Mouse (Mus musculus) CH12.LX (cell line): ENCODE measurements around the gene Zfp747. TPM values are rescaled to one million over a fixed set of nuclear protein-coding genes. Genes with fewer than 3 reads are reported as not detected.
A peak's percentile ranks its signal among the peaks of the same experiment; 100 is the strongest.
"Not testable (repeated sequence)": the region's sequence is repeated elsewhere in the genome, so short reads cannot be mapped to it uniquely, and the experiment has no call there.

Experiments used
- DNase-seq: peaks from one replicate; pipeline ENCODE4 v3.0.0-alpha.2; 2013; ENCODE audit errors: extremely low read depth
- H3K27ac ChIP-seq: 2 replicates; pipeline ENCODE4 v1.5.1; 2012; ENCODE audit warnings: low read depth, mild to moderate bottlenecking, control low read depth, moderate library complexity; ENCODE audit not compliant: insufficient read depth
- H3K27me3 ChIP-seq: replicated peaks from 2 replicates; pipeline ENCODE3; 2012; ENCODE audit warnings: inconsistent platforms
- H3K36me3 ChIP-seq, 2 experiments: replicated peaks in 1 of 2; 2 replicates each; pipeline versions ENCODE3 to v1.6.1; 2012; ENCODE audit warnings: inconsistent platforms in 1 of 2, low read length in 1 of 2, mild to moderate bottlenecking in 1 of 2, mixed read lengths in 1 of 2, moderate library complexity in 1 of 2; ENCODE audit not compliant: control insufficient read depth in 1 of 2, insufficient read depth in 1 of 2
- H3K4me1 ChIP-seq, 2 experiments: 2 replicates each; pipeline ENCODE4 v1.6.1; 2012; ENCODE audit warnings: inconsistent platforms in 1 of 2, moderate library complexity in 1 of 2; ENCODE audit not compliant: insufficient read depth in 2 of 2, control insufficient read depth in 1 of 2
- H3K4me2 ChIP-seq: 2 replicates; pipeline ENCODE4 v1.6.1; 2012; ENCODE audit warnings: low read depth, mild to moderate bottlenecking, control low read depth; ENCODE audit not compliant: poor library complexity, insufficient read depth, severe bottlenecking
- H3K4me3 ChIP-seq, 3 experiments: fragments of 150-350 bp in 1 of 3; sonication (generic) in 1 of 3; replicated peaks in 1 of 3; 2 replicates each; pipeline versions ENCODE3 to v1.5.1; 2011 to 2012; ENCODE audit warnings: low read depth in 2 of 3, low read length in 2 of 3, mild to moderate bottlenecking in 2 of 3, moderate library complexity in 2 of 3, control low read depth in 1 of 3, improper control_type of control experiment in 1 of 3, inconsistent platforms in 1 of 3, mixed read lengths in 1 of 3; ENCODE audit not compliant: poor library complexity in 1 of 3
- H3K79me2 ChIP-seq: replicated peaks from 2 replicates; pipeline ENCODE4 v1.6.1; 2012; ENCODE audit warnings: mild to moderate bottlenecking, moderate library complexity; ENCODE audit not compliant: control insufficient read depth, poor library complexity, insufficient read depth, severe bottlenecking; ENCODE audit errors: extremely low read depth
- H3K9ac ChIP-seq: 2 replicates; pipeline ENCODE4 v1.6.1; 2012; ENCODE audit warnings: low read depth, mild to moderate bottlenecking, control low read depth, moderate library complexity; ENCODE audit not compliant: insufficient read depth
- H3K9me3 ChIP-seq: replicated peaks from 2 replicates; pipeline ENCODE3; 2012; ENCODE audit warnings: low read length, inconsistent platforms, mixed read lengths
- BHLHE40 ChIP-seq: IDR thresholded peaks from 2 replicates; pipeline ENCODE4 v1.6.1; 2011; ENCODE audit warnings: mild to moderate bottlenecking, low read depth, low read length, improper control_type of control experiment
- CTCF ChIP-seq, 2 experiments: IDR thresholded peaks in 1 of 2; conservative IDR thresholded peaks in 1 of 2; 2 replicates each; pipeline ENCODE4 v1.5.1; 2011 to 2012; ENCODE audit warnings: low read depth in 2 of 2, low read length in 2 of 2, improper control_type of control experiment in 1 of 2, inconsistent platforms in 1 of 2, mild to moderate bottlenecking in 1 of 2, moderate library complexity in 1 of 2
- ELF1 ChIP-seq: IDR thresholded peaks from 2 replicates; pipeline ENCODE4 v1.6.1; 2014; ENCODE audit warnings: low read depth, mild to moderate bottlenecking, inconsistent platforms, low read length, improper control_type of control experiment
- ETS1 ChIP-seq: conservative IDR thresholded peaks from 2 replicates; pipeline ENCODE4 v1.6.1; 2012; ENCODE audit warnings: low read depth, mild to moderate bottlenecking, inconsistent platforms, low read length, improper control_type of control experiment, moderate library complexity
- HCFC1 ChIP-seq: IDR thresholded peaks from 2 replicates; pipeline ENCODE4 v1.6.1; 2012; ENCODE audit warnings: low read depth, mild to moderate bottlenecking, inconsistent platforms, low read length, improper control_type of control experiment
- IRF4 ChIP-seq: IDR thresholded peaks from 2 replicates; pipeline ENCODE4 v1.6.1; 2014; ENCODE audit warnings: low read depth, mild to moderate bottlenecking, inconsistent platforms, low read length, improper control_type of control experiment
- JUN ChIP-seq: IDR thresholded peaks from 2 replicates; pipeline ENCODE4 v1.6.1; 2011; ENCODE audit warnings: low read depth, mild to moderate bottlenecking, low read length, improper control_type of control experiment, moderate library complexity; ENCODE audit not compliant: insufficient read depth
- KAT2A ChIP-seq: IDR thresholded peaks from 2 replicates; pipeline ENCODE4 v1.6.1; 2012; ENCODE audit warnings: low read length, improper control_type of control experiment, inconsistent platforms; ENCODE audit not compliant: insufficient replicate concordance
- MAX ChIP-seq: IDR thresholded peaks from 2 replicates; pipeline ENCODE4 v1.6.1; 2011; ENCODE audit warnings: low read length, improper control_type of control experiment
- MEF2A ChIP-seq: IDR thresholded peaks from 2 replicates; pipeline ENCODE4 v1.6.1; 2014; ENCODE audit warnings: low read depth, mild to moderate bottlenecking, inconsistent platforms, low read length, improper control_type of control experiment, borderline replicate concordance
- MXI1 ChIP-seq: IDR thresholded peaks from 2 replicates; pipeline ENCODE4 v1.6.1; 2011; ENCODE audit warnings: mild to moderate bottlenecking, low read depth, low read length, improper control_type of control experiment
- MYC ChIP-seq: IDR thresholded peaks from 2 replicates; pipeline ENCODE4 v1.6.1; 2011; ENCODE audit warnings: low read depth, mild to moderate bottlenecking, improper control_type of control experiment, low read length
- NELFE ChIP-seq: IDR thresholded peaks from 2 replicates; pipeline ENCODE4 v1.6.1; 2011; ENCODE audit warnings: low read depth, low read length, improper control_type of control experiment
- NRF1 ChIP-seq: IDR thresholded peaks from 2 replicates; pipeline ENCODE4 v1.6.1; 2014; ENCODE audit warnings: low read depth, mild to moderate bottlenecking, inconsistent platforms, low read length, improper control_type of control experiment, moderate library complexity
- POLR2A ChIP-seq: IDR thresholded peaks from 2 replicates; pipeline ENCODE4 v1.6.1; 2011; ENCODE audit warnings: low read depth, mild to moderate bottlenecking, improper control_type of control experiment, low read length
- POLR2AphosphoS2 ChIP-seq: IDR thresholded peaks from 2 replicates; pipeline ENCODE4 v1.6.1; 2011; ENCODE audit warnings: low read depth, low read length, improper control_type of control experiment
- RCOR1 ChIP-seq: conservative IDR thresholded peaks from 2 replicates; pipeline ENCODE4 v1.6.1; 2012; ENCODE audit warnings: low read depth, mild to moderate bottlenecking, inconsistent platforms, low read length, improper control_type of control experiment
- SIN3A ChIP-seq: IDR thresholded peaks from 2 replicates; pipeline ENCODE4 v1.6.1; 2012; ENCODE audit warnings: low read length, improper control_type of control experiment, inconsistent platforms
- TBP ChIP-seq: conservative IDR thresholded peaks from 2 replicates; pipeline ENCODE4 v1.6.1; 2011; ENCODE audit warnings: low read depth, low read length, improper control_type of control experiment
- TCF12 ChIP-seq: IDR thresholded peaks from 2 replicates; pipeline ENCODE4 v1.6.1; 2014; ENCODE audit warnings: low read depth, mild to moderate bottlenecking, inconsistent platforms, low read length, improper control_type of control experiment
- USF1 ChIP-seq: IDR thresholded peaks from 2 replicates; pipeline ENCODE4 v1.6.1; 2014; ENCODE audit warnings: low read depth, mild to moderate bottlenecking, inconsistent platforms, low read length, improper control_type of control experiment
- USF2 ChIP-seq: conservative IDR thresholded peaks from 2 replicates; pipeline ENCODE4 v1.6.1; 2011; ENCODE audit warnings: low read depth, low read length, improper control_type of control experiment
- ZMIZ1 ChIP-seq: IDR thresholded peaks from 2 replicates; pipeline ENCODE4 v1.6.1; 2012; ENCODE audit warnings: low read depth, mild to moderate bottlenecking, inconsistent platforms, low read length, improper control_type of control experiment
- dilution Hi-C: fragments of 300-500 bp; cut with MboI; formaldehyde crosslinking; loops from 2 replicates; pipeline ENCODE4 v1.14.3; 2020; ENCODE audit warnings: low sequenced_read_pairs; ENCODE audit not compliant: extremely low pct_unique_long_range_greater_than_20kb, extremely low pct_ligation_motif_present
- in situ Hi-C: fragments of 300-500 bp; cut with MboI; formaldehyde crosslinking; loops from 3 replicates; pipeline ENCODE4 v1.14.3; 2019; ENCODE audit warnings: low sequenced_read_pairs, low pct_ligation_motif_present, low pct_unique_long_range_greater_than_20kb, mixed read lengths
- polyA plus RNA-seq: library from polyadenylated mRNA; unstranded; fragments of >175 nt; gene quantifications from 2 replicates; pipeline ENCODE4 v1.2.1, GENCODE M21; 2012; ENCODE audit warnings: low read depth; ENCODE audit not compliant: insufficient read length
- total RNA-seq, 2 experiments: library from RNA; depleted of rRNA; stranded (reverse); fragments of 300-350 nt in 1 of 2; fragments of >200 nt in 1 of 2; gene quantifications; 2 replicates each; pipeline ENCODE4 v1.2.3; 2012 to 2014

The Zfp747 gene
- total RNA-seq (2012; rRNA removed) (8.2 and 9.7 TPM in 2 replicates), total RNA-seq (2014; rRNA removed) (6.3 and 7.2 TPM in 2 replicates), polyA plus RNA-seq (7.7 and 8.2 TPM in 2 replicates)

DNA sequence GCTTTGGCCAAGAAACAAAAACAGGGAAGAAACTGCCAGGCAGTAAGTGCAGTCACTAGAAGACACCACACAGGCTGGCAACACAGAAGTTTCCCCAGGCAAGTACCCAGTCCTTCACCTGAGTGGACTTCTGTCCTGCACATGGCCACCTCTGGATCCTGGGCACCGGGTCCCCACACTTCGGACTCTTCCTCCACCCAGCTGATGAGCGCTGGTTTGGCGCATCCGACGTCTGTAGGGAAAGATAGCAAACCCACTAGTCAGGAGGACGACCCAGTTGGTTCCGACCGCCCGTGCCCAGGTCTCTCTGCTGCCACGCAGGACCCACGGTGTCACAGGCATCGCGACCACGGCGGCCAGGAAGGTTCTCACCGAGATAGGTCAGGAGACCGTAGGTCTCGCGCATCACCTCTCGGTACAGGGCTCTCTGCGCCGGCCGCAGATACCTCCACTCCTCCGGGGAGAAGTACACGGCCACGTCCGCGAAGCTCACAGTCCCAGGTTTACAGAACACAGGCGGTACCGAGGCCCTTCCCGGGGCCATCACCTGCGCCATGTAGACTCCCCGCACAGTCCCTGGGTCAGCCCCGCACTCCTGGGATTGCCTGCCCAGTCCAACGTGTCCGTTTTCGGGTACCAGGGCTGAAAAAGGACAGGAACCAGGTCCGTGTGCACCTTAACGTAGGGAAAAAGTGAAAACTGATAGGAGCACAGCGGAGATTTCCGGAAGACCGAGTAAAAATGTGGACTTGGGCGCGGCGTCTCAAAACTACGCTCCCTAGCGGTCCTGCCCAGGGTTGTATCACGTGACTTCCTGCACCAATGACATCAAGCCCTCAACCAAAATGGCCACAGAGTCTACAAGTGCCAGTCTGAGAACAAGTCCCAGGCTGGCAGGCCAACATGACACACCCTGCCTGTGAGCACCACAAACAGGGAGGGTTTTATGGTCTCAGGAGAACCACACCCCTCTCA lies at the start of gene Zfp747:
Gene Zfp747, minus strand, starts transcription at position 780 of the 975 bp plus-strand sequence.
- peak within 1 kb of the TSS; percentile 53 for H3K9ac ChIP-seq
- peak; percentile 97 for DNase-seq
- H3K4me1 ChIP-seq, H3K9me3 ChIP-seq, H3K36me3 ChIP-seq, dilution Hi-C loops, H3K27ac ChIP-seq, H3K27me3 ChIP-seq, in situ Hi-C loops, H3K79me2 ChIP-seq: not testable (repeated sequence)
- peak within 1 kb of the TSS; percentile 67 for H3K4me2 ChIP-seq
- TF ChIP-seq SIN3A (peak; percentile 91), MXI1 (peak; percentile 90), CTCF (conservative IDR thresholded peaks at IDR 0.05 in 1 of 2, IDR thresholded peaks at IDR 0.05 in 1 of 2; ENCODE audit: low read depth in 2 of 2, low read length in 2 of 2) (peak in 1 of 2 experiments; percentile 64; a peak in 2 of 4 replicates), ETS1 (0 out of 2 replicates have a peak, but pooled peaks have one; percentile 39), POLR2A (peak; percentile 89), JUN (peak; percentile 30), BHLHE40 (peak; percentile 95), MAX (peak; percentile 91), RCOR1 (0 out of 2 replicates have a peak, but pooled peaks have one; percentile 29), IRF4 (peak; percentile 31; the same call in 1 of the 2 replicates), TCF12 (peak; percentile 79), MYC (peak; percentile 83), HCFC1 (peak; percentile 88), NRF1 (peak; percentile 68), POLR2AphosphoS2 (peak; percentile 79; the same call in 1 of the 2 replicates), ELF1 (peak; percentile 80), USF2 (peak; percentile 99), NELFE (peak; percentile 92), MEF2A (peak; percentile 51; the same call in 1 of the 2 replicates), TBP (peak; percentile 91), ZMIZ1 (peak; percentile 87), KAT2A (0 out of 2 replicates have a peak, but pooled peaks have one; percentile 57), USF1 (peak; percentile 96)
- peak within 1 kb of the TSS; percentile 65 to 80 (median 71) for H3K4me3 ChIP-seq
